Mouse (Mus musculus) hindbrain, embryonic 15.5 days (tissue): ENCODE measurements at regions not wholly inside any gene's neighbourhood (a gene's known extent, or its start where the extent isn't known, plus 50 kb on each side); places are given as distances from the start of the nearest gene placed in this dataset.

Source experiments
- ATAC-seq: fragments of 200-750 bp; cut with Nextera tagmentation; 2 replicates; pipeline ENCODE4 v1.8.0; 2017; ENCODE audit warnings: low read depth, moderate number of reproducible peaks, moderate TSS enrichment; ENCODE audit not compliant: low FRiP score
- H3K27ac ChIP-seq: fragments of 300-500 bp; sonication (generic); replicated peaks from 2 replicates; pipeline ENCODE4 v1.5.1; 2015; ENCODE audit warnings: mild to moderate bottlenecking, inconsistent platforms
- H3K27me3 ChIP-seq: fragments of 300-500 bp; sonication (generic); 2 replicates; pipeline ENCODE4 v1.6.1; 2015; ENCODE audit warnings: control low read depth, inconsistent platforms
- H3K36me3 ChIP-seq: fragments of 300-500 bp; sonication (generic); 2 replicates; pipeline ENCODE4 v1.6.1; 2015; ENCODE audit warnings: control low read depth, inconsistent platforms
- H3K4me1 ChIP-seq: fragments of 300-500 bp; sonication (generic); replicated peaks from 2 replicates; pipeline ENCODE4 v1.6.1; 2015; ENCODE audit warnings: control low read depth, inconsistent platforms
- H3K4me2 ChIP-seq: fragments of 300-500 bp; sonication (generic); 2 replicates; pipeline ENCODE4 v1.6.1; 2015; ENCODE audit warnings: moderate library complexity, mild to moderate bottlenecking, inconsistent platforms
- H3K4me3 ChIP-seq: fragments of 300-500 bp; sonication (generic); 2 replicates; pipeline ENCODE4 v1.5.1; 2015; ENCODE audit warnings: mild to moderate bottlenecking, inconsistent platforms
- H3K9ac ChIP-seq: fragments of 300-500 bp; sonication (generic); 2 replicates; pipeline ENCODE4 v1.6.1; 2015; ENCODE audit warnings: inconsistent platforms
- H3K9me3 ChIP-seq: fragments of 300-500 bp; sonication (generic); 2 replicates; pipeline ENCODE4 v1.6.1; 2016; ENCODE audit warnings: control low read depth, inconsistent platforms
- WGBS: fragments of 180-500 bp; shearing (Covaris S2); methylation state at CpG from one replicate; pipeline ENCODE4 v1.1.7; 2015; 5-methylcytosine and 5-hydroxymethylcytosine counted together

GRCm38 (mm10) chr1:157974656-157975055 lies 381.5 kb downstream of the Brinp2 start:
- no peak overlapping the region for H3K4me3 ChIP-seq
- ATAC-seq: no peak
- no peaks in the 10 kb centered on the region for H3K36me3 ChIP-seq
- H3K27ac ChIP-seq: no peak overlapping the region
- WGBS: 69% methylated on average over 4 of the region's 4 CpGs
- peaks cover 3% of the 10 kb centered on the region; the same call in 1 of the 2 replicates for H3K4me1 ChIP-seq
- H3K9ac ChIP-seq: no peak overlapping the region
- no peaks in the 10 kb centered on the region for H3K27me3 ChIP-seq
- no peaks in the 10 kb centered on the region for H3K9me3 ChIP-seq
- H3K4me2 ChIP-seq: no peak overlapping the region

DNA sequence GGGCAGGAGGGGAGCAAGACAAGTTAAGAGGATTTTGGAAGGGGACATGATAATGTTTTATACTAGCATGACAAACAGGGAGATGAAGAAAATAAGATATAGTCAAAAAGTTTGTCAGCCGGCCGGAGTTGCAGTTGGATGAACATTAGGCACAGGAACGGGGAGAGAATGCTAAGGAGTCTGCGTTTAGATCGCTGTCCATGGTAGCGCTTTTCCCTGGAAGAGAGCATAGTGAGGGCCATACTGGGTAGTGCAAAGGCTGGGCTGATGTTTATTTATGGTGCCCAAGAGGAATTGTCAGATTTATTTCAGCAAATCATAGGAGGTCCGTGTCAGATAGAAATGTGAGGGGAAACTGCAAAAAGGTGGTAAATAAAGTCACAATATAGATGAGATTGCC lies 337.0 kb downstream of the Brinp2 start:
- Histone ChIP-seq H3K9me3 (no peaks in the 10 kb centered on the region), H3K4me3 (no peak overlapping the region), H3K27me3 (no peaks in the 10 kb centered on the region), H3K9ac (no peak overlapping the region), H3K4me2 (no peak overlapping the region), H3K4me1 (no peaks in the 10 kb centered on the region), H3K36me3 (no peaks in the 10 kb centered on the region), H3K27ac (no peak overlapping the region)
- no peak for ATAC-seq
- 35% methylated on average over 7 of the region's 7 CpGs for WGBS

DNA sequence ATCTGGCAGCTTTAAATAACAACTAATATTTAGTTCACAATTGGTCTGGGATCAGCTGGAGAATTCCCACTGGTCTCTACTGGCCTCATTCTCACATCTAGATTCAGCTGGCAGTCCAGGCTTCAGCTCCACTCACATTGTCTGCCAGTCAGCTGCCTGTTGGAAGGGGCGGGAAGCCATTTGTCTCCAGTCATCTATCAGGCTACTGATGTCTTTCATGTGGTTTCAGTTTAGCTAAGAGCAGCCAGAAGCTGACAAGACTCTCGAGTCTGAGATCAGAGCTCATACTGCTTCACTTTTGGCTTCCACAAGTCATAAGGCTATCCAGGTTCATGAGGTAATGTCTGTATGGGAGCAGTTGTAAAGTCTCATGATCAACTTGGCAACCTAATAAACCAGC lies 316.4 kb downstream of the Brinp2 start:
- H3K4me3 ChIP-seq: no peak overlapping the region
- no peaks in the 10 kb centered on the region for H3K4me1 ChIP-seq
- H3K27me3 ChIP-seq: no peaks in the 10 kb centered on the region
- H3K4me2 ChIP-seq: no peak overlapping the region
- H3K9ac ChIP-seq: no peak overlapping the region
- no peak for ATAC-seq
- no peaks in the 10 kb centered on the region for H3K36me3 ChIP-seq
- no peak overlapping the region for H3K27ac ChIP-seq
- WGBS: 43% methylated on average over 2 of the region's 2 CpGs
- H3K9me3 ChIP-seq: no peaks in the 10 kb centered on the region

DNA sequence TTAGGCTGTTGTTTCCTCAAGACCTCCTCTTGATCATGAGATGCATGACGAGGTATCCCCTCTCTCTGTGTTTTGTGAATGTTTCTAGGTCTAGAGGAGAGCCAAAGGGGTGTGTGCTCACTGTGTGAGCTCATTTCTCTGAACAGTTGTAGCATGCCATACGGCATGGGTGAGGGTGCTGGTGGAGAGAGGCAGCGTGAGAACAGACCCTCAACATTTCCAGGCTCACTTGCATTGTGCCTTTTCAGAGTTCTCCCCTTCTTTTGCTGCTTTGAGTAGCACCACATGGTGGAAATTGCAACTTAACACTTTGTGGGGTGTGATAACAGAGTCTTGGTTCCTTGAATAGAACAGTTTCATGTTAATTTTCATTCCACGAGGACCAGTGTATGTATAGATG lies 315.8 kb downstream of the Brinp2 start:
- WGBS: 89% methylated on average over 4 of the region's 4 CpGs

DNA sequence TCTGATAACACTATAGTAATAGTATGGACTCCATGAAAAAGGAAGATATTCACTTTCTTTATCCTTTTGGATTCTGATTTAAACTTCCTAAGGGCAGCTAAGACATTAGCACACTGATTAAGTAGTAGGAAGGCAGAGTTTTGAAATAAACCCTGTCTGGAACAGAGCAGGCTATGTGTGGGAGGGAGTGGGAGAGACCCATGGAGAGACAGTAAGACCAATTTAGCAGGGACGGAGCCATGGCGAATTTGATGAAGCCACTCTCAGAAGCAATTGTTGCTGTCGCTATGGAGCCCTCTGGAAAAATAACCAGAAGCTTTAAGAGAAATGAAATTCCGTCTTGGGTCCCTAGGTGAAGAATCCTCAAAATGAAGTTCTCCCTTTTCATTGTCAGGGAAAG lies 303.5 kb downstream of the Brinp2 start:
- 56% methylated on average over 4 of the region's 4 CpGs for WGBS
- no peaks in the 10 kb centered on the region for H3K27me3 ChIP-seq
- no peak for ATAC-seq

More for the DNA sequence above, 315.8 kb downstream of the Brinp2 start:
- no peak overlapping the region for H3K9ac ChIP-seq
- no peak overlapping the region for H3K4me2 ChIP-seq
- no peaks in the 10 kb centered on the region for H3K9me3 ChIP-seq
- no peaks in the 10 kb centered on the region for H3K4me1 ChIP-seq
- no peak overlapping the region for H3K4me3 ChIP-seq
- no peak for ATAC-seq
- H3K27ac ChIP-seq: no peak overlapping the region
- no peaks in the 10 kb centered on the region for H3K36me3 ChIP-seq
- no peaks in the 10 kb centered on the region for H3K27me3 ChIP-seq

GRCm38 (mm10) chr1:158054961-158055360 lies 301.2 kb downstream of the Brinp2 start:
- H3K4me1 ChIP-seq: 0 out of 2 replicates have a peak, but pooled peaks cover 3% of the 10 kb centered on the region
- no peak overlapping the region for H3K4me3 ChIP-seq
- no peak for ATAC-seq
- H3K36me3 ChIP-seq: no peaks in the 10 kb centered on the region
- H3K4me2 ChIP-seq: peak overlapping the region; percentile 22; the same call in 1 of the 2 replicates
- no peaks in the 10 kb centered on the region for H3K27me3 ChIP-seq
- H3K9ac ChIP-seq: no peak overlapping the region
- 61% methylated on average over 11 of the region's 11 CpGs for WGBS
- no peaks in the 10 kb centered on the region for H3K9me3 ChIP-seq
- no peak overlapping the region for H3K27ac ChIP-seq

More for the DNA sequence above, 303.5 kb downstream of the Brinp2 start:
- Histone ChIP-seq H3K4me1 (0 out of 2 replicates have a peak, but pooled peaks cover 3% of the 10 kb centered on the region), H3K9ac (no peak overlapping the region), H3K9me3 (no peaks in the 10 kb centered on the region), H3K4me3 (no peak overlapping the region), H3K27ac (no peak overlapping the region), H3K4me2 (no peak overlapping the region), H3K36me3 (no peaks in the 10 kb centered on the region)

DNA sequence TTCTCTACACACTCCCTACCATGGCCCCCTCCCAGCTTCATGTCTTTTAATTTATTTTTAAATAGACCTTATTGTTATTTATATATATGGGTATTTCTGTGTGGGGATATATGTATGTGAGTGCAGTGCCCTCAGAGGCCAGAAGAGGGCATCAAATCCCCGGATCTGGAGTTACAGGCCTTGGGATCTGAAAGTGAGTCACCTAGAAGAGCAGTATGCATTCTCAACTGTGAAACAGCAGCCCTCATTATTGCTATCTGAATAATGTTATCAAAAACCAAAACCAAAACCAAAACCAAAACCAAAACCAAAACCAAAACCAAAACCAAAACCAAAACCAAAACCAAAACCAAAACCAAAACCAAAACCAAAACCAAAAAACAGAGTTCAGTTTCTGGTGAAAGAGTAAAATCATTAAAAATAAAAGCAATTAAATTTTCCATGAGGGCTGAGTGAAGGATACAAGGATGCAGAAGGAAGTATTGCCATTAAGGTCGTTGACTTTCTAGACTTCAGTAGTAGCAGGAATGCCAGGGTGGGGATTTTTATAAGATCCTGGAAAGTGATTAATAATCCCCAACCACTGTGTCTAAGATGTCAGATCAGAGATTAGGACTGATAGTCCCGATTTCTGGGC lies 299.0 kb downstream of the Brinp2 start:
- WGBS: 67% methylated on average over 3 of the region's 3 CpGs
- Histone ChIP-seq H3K9ac (no peak overlapping the region), H3K36me3 (no peaks in the 10 kb centered on the region), H3K4me2 (no peak overlapping the region), H3K27me3 (no peaks in the 10 kb centered on the region), H3K4me1 (0 out of 2 replicates have a peak, but pooled peaks cover 3% of the 10 kb centered on the region), H3K27ac (no peak overlapping the region), H3K4me3 (no peak overlapping the region), H3K9me3 (no peaks in the 10 kb centered on the region)
- ATAC-seq: no peak

- H3K9me3 ChIP-seq: no peaks in the 10 kb centered on the region
- ATAC-seq: no peak
- H3K4me1 ChIP-seq: 0 out of 2 replicates have a peak, but pooled peaks cover 3% of the 10 kb centered on the region
- H3K9ac ChIP-seq: no peak overlapping the region
- no peak overlapping the region for H3K4me2 ChIP-seq
- no peak overlapping the region for H3K27ac ChIP-seq
- no peaks in the 10 kb centered on the region for H3K36me3 ChIP-seq
- no peaks in the 10 kb centered on the region for H3K27me3 ChIP-seq
- H3K4me3 ChIP-seq: no peak overlapping the region
Observed at GRCm38 (mm10) chr1:158057789-158058188, 298.3 kb downstream of the Brinp2 start.

- no peak for ATAC-seq
- Histone ChIP-seq H3K27ac (no peak overlapping the region), H3K9me3 (no peaks in the 10 kb centered on the region), H3K36me3 (no peaks in the 10 kb centered on the region), H3K27me3 (no peaks in the 10 kb centered on the region), H3K4me2 (no peak overlapping the region), H3K4me3 (no peak overlapping the region), H3K4me1 (no peaks in the 10 kb centered on the region), H3K9ac (no peak overlapping the region)
- 84% methylated on average over 6 of the region's 6 CpGs for WGBS
Observed at GRCm38 (mm10) chr1:158061995-158062394, 294.1 kb downstream of the Brinp2 start.

- ATAC-seq: no peak
- WGBS: 77% methylated on average over 1 of the region's 1 CpGs
- Histone ChIP-seq H3K9me3 (no peaks in the 10 kb centered on the region), H3K27ac (no peak overlapping the region), H3K36me3 (no peaks in the 10 kb centered on the region), H3K4me3 (no peak overlapping the region), H3K4me2 (no peak overlapping the region), H3K27me3 (no peaks in the 10 kb centered on the region), H3K9ac (no peak overlapping the region), H3K4me1 (no peaks in the 10 kb centered on the region)
Observed at GRCm38 (mm10) chr1:158082181-158082580, 273.9 kb downstream of the Brinp2 start.

GRCm38 (mm10) chr1:158085856-158086255 lies 270.3 kb downstream of the Brinp2 start:
- Histone ChIP-seq H3K36me3 (no peaks in the 10 kb centered on the region), H3K27ac (no peak overlapping the region), H3K9me3 (no peaks in the 10 kb centered on the region), H3K4me1 (no peaks in the 10 kb centered on the region), H3K4me3 (no peak overlapping the region), H3K9ac (no peak overlapping the region), H3K4me2 (no peak overlapping the region), H3K27me3 (no peaks in the 10 kb centered on the region)
- no peak for ATAC-seq
- WGBS: 69% methylated on average over 3 of the region's 3 CpGs

- Histone ChIP-seq H3K27ac (no peak overlapping the region), H3K9me3 (no peaks in the 10 kb centered on the region), H3K4me2 (no peak overlapping the region), H3K4me1 (no peaks in the 10 kb centered on the region), H3K9ac (no peak overlapping the region), H3K4me3 (no peak overlapping the region), H3K27me3 (no peaks in the 10 kb centered on the region), H3K36me3 (no peaks in the 10 kb centered on the region)
- 92% methylated on average over 4 of the region's 4 CpGs for WGBS
- ATAC-seq: no peak
Observed at GRCm38 (mm10) chr1:158097500-158097899, 258.6 kb downstream of the Brinp2 start.

- Histone ChIP-seq H3K27me3 (no peaks in the 10 kb centered on the region), H3K36me3 (no peaks in the 10 kb centered on the region), H3K4me3 (no peak overlapping the region), H3K4me1 (no peaks in the 10 kb centered on the region), H3K4me2 (no peak overlapping the region), H3K27ac (no peak overlapping the region), H3K9ac (no peak overlapping the region), H3K9me3 (no peaks in the 10 kb centered on the region)
- WGBS: 91% methylated on average over 2 of the region's 2 CpGs
- no peak for ATAC-seq
Observed at GRCm38 (mm10) chr1:158119708-158120107, 236.4 kb downstream of the Brinp2 start.
